Mouse (Mus musculus): ENCODE data around the gene Epha6. TPM values are rescaled to one million over a fixed set of nuclear protein-coding genes. Genes with fewer than 3 reads are reported as not detected.

The Epha6 gene
- polyA plus RNA-seq, 1 experiment = not detected

DNA sequence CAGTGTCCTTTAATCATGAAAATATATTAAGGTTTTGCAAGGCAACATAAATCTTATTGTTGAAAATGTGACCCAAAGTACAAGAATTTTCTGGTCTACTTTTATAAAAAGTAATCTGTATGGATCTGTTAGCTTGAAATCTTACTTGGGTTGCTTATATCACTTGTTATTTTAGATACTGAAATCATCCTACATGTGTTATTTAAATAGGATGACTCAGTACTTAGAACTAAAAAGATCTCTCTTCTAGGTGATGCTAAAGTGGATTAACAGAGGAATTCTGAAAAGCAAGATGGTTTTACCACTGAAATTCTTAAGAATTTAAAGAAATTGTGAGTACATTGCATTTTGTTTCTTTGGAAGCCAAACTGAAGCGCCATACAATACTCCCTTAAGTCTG, 561.5 kb downstream of the Epha6 start:
- Histone ChIP-seq H3K4me3 (replicated peaks; ENCODE audit: extremely low read depth, low read depth, low read length) (no peak overlapping the region), H3K4me1 (ENCODE audit: control insufficient read depth, insufficient read depth, low read length) (no peaks in the 10 kb centered on the region)
- 59% methylated on average over 1 of the region's 1 CpGs for WGBS
- DNase-seq = no peak
- TF ChIP-seq POLR2A (IDR thresholded peaks at IDR 0.05; ENCODE audit: borderline replicate concordance, extremely low read depth, low read depth, low read length) = no peak
- TF ChIP-seq CTCF (IDR thresholded peaks at IDR 0.05; ENCODE audit: insufficient read depth, low read length) = no peak

DNA sequence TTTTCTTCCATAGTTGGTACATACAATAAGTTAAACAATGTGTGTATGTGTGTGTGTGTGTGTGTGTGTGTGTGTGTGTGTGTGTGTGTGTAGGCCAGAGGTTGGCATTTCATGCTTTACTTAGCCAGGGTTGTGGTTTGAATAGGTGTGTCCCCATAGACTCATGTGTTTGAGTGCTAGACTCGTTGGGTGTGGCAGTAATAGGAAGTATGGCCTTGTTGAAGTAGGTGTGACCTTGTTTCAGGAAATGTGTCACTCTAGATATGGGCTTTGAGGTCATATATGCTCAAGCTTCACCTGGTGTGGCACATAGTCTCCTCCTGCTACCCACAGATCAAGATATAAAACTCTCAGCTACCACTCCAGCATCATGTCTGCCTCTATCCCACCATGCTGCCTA, 577.0 kb downstream of the Epha6 start:
- WGBS = 32% methylated on average over 1 of the region's 1 CpGs
- no peak overlapping the region for H3K4me3 ChIP-seq (replicated peaks; ENCODE audit: extremely low read depth, low read depth, low read length)
- H3K4me1 ChIP-seq (ENCODE audit: control insufficient read depth, insufficient read depth, low read length) = no peaks in the 10 kb centered on the region
- TF ChIP-seq CTCF (IDR thresholded peaks at IDR 0.05; ENCODE audit: insufficient read depth, low read length) (no peak), POLR2A (IDR thresholded peaks at IDR 0.05; ENCODE audit: borderline replicate concordance, extremely low read depth, low read depth, low read length) (no peak)
- no peak for DNase-seq

DNA sequence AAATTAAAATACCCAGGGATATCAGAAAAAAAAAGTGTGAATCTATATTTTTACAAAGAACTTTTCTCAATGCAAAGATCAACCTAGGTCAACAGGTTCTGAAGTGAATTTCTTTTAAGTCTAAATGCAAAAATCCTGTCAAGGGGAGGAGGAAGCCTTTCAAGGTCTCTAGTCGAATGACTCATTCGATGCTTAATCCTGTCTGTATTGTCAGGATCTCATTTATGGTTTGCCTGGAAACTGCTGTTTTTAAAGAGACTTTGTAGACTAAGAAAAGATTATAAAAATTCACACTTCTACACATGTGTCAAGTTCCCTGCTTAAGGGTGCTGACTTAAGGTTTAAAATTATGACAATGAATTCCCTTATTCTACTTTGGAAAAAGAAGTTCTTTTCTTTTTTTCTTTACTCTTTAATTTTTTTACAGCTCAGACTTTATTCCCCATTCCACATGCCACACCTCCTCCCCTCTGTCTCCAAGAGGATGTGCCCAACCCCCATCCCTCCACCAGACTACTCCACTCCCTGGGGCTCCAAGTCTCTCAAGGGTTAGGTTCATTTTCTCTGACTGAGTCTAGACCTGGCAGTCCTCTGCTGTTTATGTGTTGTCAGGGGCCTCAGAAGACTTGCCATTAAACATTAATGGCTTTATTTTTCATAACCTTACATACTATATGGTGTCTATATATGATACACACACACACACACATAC, 598.3 kb downstream of the Epha6 start:
- DNase-seq = no peak
- no peak overlapping the region for H3K4me3 ChIP-seq (replicated peaks; ENCODE audit: extremely low read depth, low read depth, low read length)
- WGBS = 77% methylated on average over 2 of the region's 2 CpGs
- H3K4me1 ChIP-seq (ENCODE audit: control insufficient read depth, insufficient read depth, low read length) = no peaks in the 10 kb centered on the region
- no peak for TF ChIP-seq CTCF (IDR thresholded peaks at IDR 0.05; ENCODE audit: insufficient read depth, low read length)

DNA sequence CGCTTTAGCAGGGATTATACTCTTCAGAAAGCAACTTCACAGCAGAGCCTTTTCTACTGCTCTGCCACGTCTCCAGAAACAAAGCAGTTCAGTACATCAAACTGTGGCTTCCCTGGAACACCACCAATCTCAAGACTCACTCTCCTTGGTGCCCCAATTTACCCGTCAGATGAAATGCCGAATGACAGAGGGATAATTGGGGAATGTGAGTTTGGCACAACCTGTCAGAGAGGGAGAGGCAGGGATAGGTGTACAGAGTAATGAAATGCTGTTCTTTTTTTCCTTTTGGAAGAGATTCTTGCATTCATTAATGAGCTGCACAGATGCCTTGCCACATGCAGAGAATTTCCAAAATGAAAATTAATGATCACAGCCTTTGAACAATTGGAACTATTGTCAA, 635.5 kb downstream of the Epha6 start:
- WGBS = 64% methylated on average over 4 of the region's 4 CpGs
- no peak for TF ChIP-seq CTCF (IDR thresholded peaks at IDR 0.05; ENCODE audit: insufficient read depth, low read length)
- no peak for TF ChIP-seq POLR2A (IDR thresholded peaks at IDR 0.05; ENCODE audit: borderline replicate concordance, extremely low read depth, low read depth, low read length)

DNA sequence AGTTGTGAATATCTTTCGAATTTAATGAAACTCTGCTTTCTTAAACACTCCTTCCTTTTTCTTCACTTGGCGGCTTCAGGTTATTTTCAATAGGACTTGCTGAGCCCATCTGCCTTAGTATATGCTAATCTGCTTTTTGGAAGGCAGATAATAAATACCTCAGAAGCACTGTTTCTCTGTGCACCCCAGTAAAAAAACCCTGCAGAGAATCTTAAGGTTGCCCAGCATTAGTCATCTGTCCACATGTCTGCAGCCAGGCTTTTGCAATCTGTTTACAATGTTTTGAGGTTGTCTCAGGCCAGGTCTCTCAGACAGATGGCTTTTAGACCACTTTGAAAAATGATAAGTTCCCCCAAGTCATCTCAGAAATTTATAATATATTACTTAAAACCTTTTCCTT, 649.6 kb downstream of the Epha6 start:
- 74% methylated on average over 2 of the region's 2 CpGs for WGBS
- TF ChIP-seq POLR2A (IDR thresholded peaks at IDR 0.05; ENCODE audit: borderline replicate concordance, extremely low read depth, low read depth, low read length) (no peak), CTCF (IDR thresholded peaks at IDR 0.05; ENCODE audit: insufficient read depth, low read length) (no peak)
- no peak for DNase-seq
- H3K4me1 ChIP-seq (ENCODE audit: control insufficient read depth, insufficient read depth, low read length) = no peaks in the 10 kb centered on the region
- H3K4me3 ChIP-seq (replicated peaks; ENCODE audit: extremely low read depth, low read depth, low read length) = no peak overlapping the region

More for the DNA sequence above, 635.5 kb downstream of the Epha6 start:
- DNase-seq = no peak
- Histone ChIP-seq H3K4me1 (ENCODE audit: control insufficient read depth, insufficient read depth, low read length) (no peaks in the 10 kb centered on the region), H3K4me3 (replicated peaks; ENCODE audit: extremely low read depth, low read depth, low read length) (no peak overlapping the region)

DNA sequence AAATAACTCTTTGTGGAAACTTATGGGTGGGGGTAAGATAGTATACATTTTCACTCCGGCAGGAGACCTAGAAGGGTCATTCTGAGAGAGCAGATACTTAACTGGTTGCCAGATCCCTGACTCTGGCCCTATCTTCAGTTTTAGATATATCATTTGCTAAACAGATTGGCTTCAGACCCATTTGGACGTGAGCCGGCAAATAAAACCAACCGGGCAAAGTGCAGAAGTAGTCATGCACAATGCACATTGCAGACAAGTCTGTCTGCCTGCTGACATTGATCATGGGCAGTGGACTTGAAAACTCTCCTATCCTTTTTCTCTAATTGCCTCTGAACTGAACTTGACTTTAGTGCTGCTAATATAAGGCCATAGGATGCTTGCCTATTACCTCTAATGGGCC, 681.6 kb downstream of the Epha6 start:
- 81% methylated on average over 4 of the region's 4 CpGs for WGBS
- H3K4me1 ChIP-seq (ENCODE audit: control insufficient read depth, insufficient read depth, low read length) = no peaks in the 10 kb centered on the region
- no peak overlapping the region for H3K4me3 ChIP-seq (replicated peaks; ENCODE audit: extremely low read depth, low read depth, low read length)
- no peak for DNase-seq
- TF ChIP-seq POLR2A (IDR thresholded peaks at IDR 0.05; ENCODE audit: borderline replicate concordance, extremely low read depth, low read depth, low read length) (no peak), CTCF (IDR thresholded peaks at IDR 0.05; ENCODE audit: insufficient read depth, low read length) (no peak)

DNA sequence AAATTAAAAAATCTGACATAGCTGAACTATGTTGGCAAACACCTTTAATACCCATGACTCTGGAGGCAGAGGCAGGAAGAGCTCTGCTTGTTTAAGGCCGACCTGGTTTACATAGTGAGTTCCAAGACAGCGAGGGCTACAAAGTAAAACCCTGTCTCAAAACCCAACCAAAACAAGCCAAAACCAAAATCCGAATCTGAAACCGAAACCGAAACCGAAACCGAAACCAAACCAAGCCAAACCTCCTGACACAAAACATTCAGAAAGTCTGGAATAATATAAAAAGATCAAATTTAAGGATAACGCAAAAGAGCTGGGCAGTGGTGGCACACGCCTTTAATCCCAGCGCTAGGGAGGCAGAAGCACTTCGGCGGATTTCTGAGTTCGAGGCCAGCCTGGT, 725.3 kb downstream of the Epha6 start:
- Histone ChIP-seq H3K4me1 (ENCODE audit: control insufficient read depth, insufficient read depth, low read length) (no peaks in the 10 kb centered on the region), H3K4me3 (replicated peaks; ENCODE audit: extremely low read depth, low read depth, low read length) (no peak overlapping the region)
- 93% methylated on average over 13 of the region's 13 CpGs for WGBS
- no peak for DNase-seq
- no peak for TF ChIP-seq POLR2A (IDR thresholded peaks at IDR 0.05; ENCODE audit: borderline replicate concordance, extremely low read depth, low read depth, low read length)
- no peak for TF ChIP-seq CTCF (IDR thresholded peaks at IDR 0.05; ENCODE audit: insufficient read depth, low read length)

DNA sequence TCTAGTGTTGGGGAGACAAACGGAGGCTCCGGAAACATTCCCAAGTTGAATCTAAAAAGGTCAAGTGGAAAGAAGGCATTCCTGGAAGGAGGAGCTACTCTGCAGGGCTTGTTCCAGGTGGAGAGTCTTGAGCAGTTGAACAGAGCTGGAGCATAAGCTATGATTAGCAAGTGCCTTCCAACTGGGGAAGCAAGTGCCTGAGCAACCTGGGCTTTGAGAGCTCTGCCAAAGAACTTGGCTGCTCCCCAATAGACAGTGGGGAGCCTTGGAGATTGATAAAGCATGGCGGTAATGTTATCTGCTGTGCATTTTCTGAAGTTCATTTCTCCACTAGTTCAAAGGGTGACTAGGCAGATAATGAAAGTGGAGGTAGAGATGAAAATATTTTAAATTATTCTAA, 733.5 kb downstream of the Epha6 start:
- TF ChIP-seq POLR2A (IDR thresholded peaks at IDR 0.05; ENCODE audit: borderline replicate concordance, extremely low read depth, low read depth, low read length) (no peak), CTCF (IDR thresholded peaks at IDR 0.05; ENCODE audit: insufficient read depth, low read length) (no peak)
- DNase-seq = no peak
- WGBS = 79% methylated on average over 3 of the region's 3 CpGs
- Histone ChIP-seq H3K4me3 (replicated peaks; ENCODE audit: extremely low read depth, low read depth, low read length) (no peak overlapping the region), H3K4me1 (ENCODE audit: control insufficient read depth, insufficient read depth, low read length) (no peaks in the 10 kb centered on the region)

DNA sequence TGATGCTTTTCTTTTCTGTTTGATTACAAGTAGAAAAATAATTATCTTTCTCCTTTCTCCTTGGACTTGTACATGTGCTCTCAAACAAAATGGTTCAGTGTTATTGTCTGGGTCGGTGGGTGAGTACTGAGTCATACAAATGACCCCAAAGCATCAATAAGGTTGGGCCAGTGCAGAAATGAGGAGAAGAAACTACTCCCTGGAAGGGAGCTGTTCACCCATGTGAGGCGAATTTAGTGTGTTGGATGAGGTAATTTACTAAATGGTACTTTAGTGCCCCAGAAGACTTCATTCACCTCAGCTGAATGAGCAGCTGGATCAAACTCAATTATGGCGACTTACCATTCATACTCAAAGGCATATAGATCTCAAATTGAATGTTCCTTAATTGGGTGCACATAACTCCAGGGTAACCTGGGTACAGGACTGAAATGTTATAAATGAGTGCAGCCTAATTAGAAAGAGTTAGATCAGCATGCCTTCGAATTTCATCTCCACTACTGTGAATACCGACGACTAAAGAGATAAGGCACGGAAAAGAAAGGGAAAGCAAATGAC, 751.1 kb downstream of the Epha6 start:
- WGBS = 71% methylated on average over 7 of the region's 7 CpGs
- TF ChIP-seq CTCF (IDR thresholded peaks at IDR 0.05; ENCODE audit: insufficient read depth, low read length) (no peak), POLR2A (IDR thresholded peaks at IDR 0.05; ENCODE audit: borderline replicate concordance, extremely low read depth, low read depth, low read length) (no peak)

DNA sequence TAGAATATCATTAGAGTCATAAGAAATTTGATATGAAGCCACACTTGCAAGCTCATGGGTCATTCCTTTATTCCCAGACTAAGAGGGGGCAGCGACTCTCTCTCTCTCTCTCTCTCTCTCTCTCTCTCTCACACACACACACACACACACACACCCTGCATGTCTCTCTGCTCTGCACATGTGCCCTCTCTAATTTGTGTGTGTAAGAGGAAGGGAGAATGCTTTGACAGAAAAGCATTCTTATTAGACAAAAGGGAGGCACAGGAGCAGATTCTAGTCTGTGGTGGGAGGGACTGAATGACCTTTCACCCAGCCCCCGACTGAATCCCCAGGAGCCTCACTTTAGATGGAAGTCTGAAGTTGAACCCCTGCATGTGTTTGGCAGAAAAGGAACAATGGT, 752.6 kb downstream of the Epha6 start:
- no peak for DNase-seq
- Histone ChIP-seq H3K4me3 (replicated peaks; ENCODE audit: extremely low read depth, low read depth, low read length) (no peak overlapping the region), H3K4me1 (ENCODE audit: control insufficient read depth, insufficient read depth, low read length) (no peaks in the 10 kb centered on the region)
- no peak for TF ChIP-seq CTCF (IDR thresholded peaks at IDR 0.05; ENCODE audit: insufficient read depth, low read length)
- no peak for TF ChIP-seq POLR2A (IDR thresholded peaks at IDR 0.05; ENCODE audit: borderline replicate concordance, extremely low read depth, low read depth, low read length)
- 61% methylated on average over 2 of the region's 2 CpGs for WGBS

More for the DNA sequence above, 751.1 kb downstream of the Epha6 start:
- Histone ChIP-seq H3K4me3 (replicated peaks; ENCODE audit: extremely low read depth, low read depth, low read length) (no peak overlapping the region), H3K4me1 (ENCODE audit: control insufficient read depth, insufficient read depth, low read length) (no peaks in the 10 kb centered on the region)
- DNase-seq = no peak

Data from lung, adult 2 months (tissue).